Comparison of ENCODE assay signal across 10 mouse cellular contexts in genomic region chr12:111145269-111145668, GRCm38 (mm10). TPM values are rescaled to one million over a fixed set of nuclear protein-coding genes. Genes with fewer than 3 reads are reported as not detected.
DNase-seq lines count a peak whose midpoint lies in the region; ATAC-seq lines count a peak whose summit lies in the region.
"Had no signal": no experiment of that assay in that cellular context is flagged by ENCODE, and none has a peak within 500 bp of the region (broad histone marks: within the 10 kb centered on the region; RNA-seq: fewer than 3 reads in every experiment).

No protein-coding gene starts in this region.

- intact Hi-C loops in left cerebral cortex, postnatal 36 days (cut with DNase I) = no loop called here

- no peaks in the 10 kb centered on the region for H3K36me3 ChIP-seq in neural tube, embryonic 11.5 days (ENCODE audit: control insufficient read depth, insufficient read depth, low read length)
- no peaks in the 10 kb centered on the region for H3K36me3 ChIP-seq in hindbrain, embryonic 13.5 days
- no peaks in the 10 kb centered on the region for H3K36me3 ChIP-seq in intestine, embryonic 15.5 days

- H3K4me1 ChIP-seq in neural tube, embryonic 11.5 days (ENCODE audit: control insufficient read depth, insufficient read depth, low read length) = peaks cover 15% of the 10 kb centered on the region
- H3K4me1 ChIP-seq in hindbrain, embryonic 13.5 days (replicated peaks) = peaks cover 33% of the 10 kb centered on the region
- peaks cover 23% of the 10 kb centered on the region for H3K4me1 ChIP-seq in intestine, embryonic 15.5 days (replicated peaks)

- H3K27ac ChIP-seq in neural tube, embryonic 11.5 days (ENCODE audit: low read depth, low read length) = no peak overlapping the region
- H3K27ac ChIP-seq in hindbrain, embryonic 13.5 days = peak overlapping the region; percentile 50; the same call in 1 of the 2 replicates
- no peak overlapping the region for H3K27ac ChIP-seq in intestine, embryonic 15.5 days

- H3K4me3 ChIP-seq in neural tube, embryonic 11.5 days (ENCODE audit: low read depth, low read length) = no peak overlapping the region
- H3K4me3 ChIP-seq in hindbrain, embryonic 13.5 days = no peak overlapping the region
- H3K4me3 ChIP-seq in intestine, embryonic 15.5 days (replicated peaks) = no peak overlapping the region

- H3K27me3 ChIP-seq in neural tube, embryonic 11.5 days (ENCODE audit: control insufficient read depth, insufficient read depth, low read length) = no peaks in the 10 kb centered on the region
- 0 out of 2 replicates have a peak, but pooled peaks cover 2% of the 10 kb centered on the region for H3K27me3 ChIP-seq in hindbrain, embryonic 13.5 days
- no peaks in the 10 kb centered on the region for H3K27me3 ChIP-seq in intestine, embryonic 15.5 days (replicated peaks)
- H3K27me3 ChIP-seq: Patski had no signal

- WGBS in neural tube, embryonic 11.5 days = 51% methylated on average over 9 of the region's 9 CpGs
- 42% methylated on average over 9 of the region's 9 CpGs for WGBS in hindbrain, embryonic 13.5 days
- WGBS in intestine, embryonic 15.5 days = 35% methylated on average over 9 of the region's 9 CpGs

- H3K9ac ChIP-seq in neural tube, embryonic 11.5 days (ENCODE audit: low read length) = no peak overlapping the region
- H3K9ac ChIP-seq in hindbrain, embryonic 13.5 days = peak overlapping the region; percentile 56; the same call in 1 of the 2 replicates
- no peak overlapping the region for H3K9ac ChIP-seq in intestine, embryonic 15.5 days

- H3K9me3 ChIP-seq in neural tube, embryonic 11.5 days (ENCODE audit: control insufficient read depth, low read length) = no peaks in the 10 kb centered on the region
- no peaks in the 10 kb centered on the region for H3K9me3 ChIP-seq in hindbrain, embryonic 13.5 days
- no peaks in the 10 kb centered on the region for H3K9me3 ChIP-seq in intestine, embryonic 15.5 days

- H3K4me2 ChIP-seq in neural tube, embryonic 11.5 days (ENCODE audit: low read depth) = no peak overlapping the region
- no peak overlapping the region for H3K4me2 ChIP-seq in hindbrain, embryonic 13.5 days
- no peak overlapping the region for H3K4me2 ChIP-seq in intestine, embryonic 15.5 days (replicated peaks)

- no peak for ATAC-seq in neural tube, embryonic 11.5 days (ENCODE audit: insufficient read depth, low FRiP score, low TSS enrichment)
- ATAC-seq in hindbrain, embryonic 13.5 days (ENCODE audit: low FRiP score) = no peak
- no peak for ATAC-seq in megakaryocyte-erythroid progenitor cell, adult 5-6 weeks (replicated peaks; ENCODE audit: low FRiP score, low TSS enrichment, poor library complexity, severe bottlenecking)
- ATAC-seq in intestine, embryonic 15.5 days = no peak
- ATAC-seq: Patski had no signal

- peak; percentile 21 for DNase-seq in neural tube, embryonic 11.5 days (ENCODE audit: low spot score)
- no peak for DNase-seq in neural tube, embryonic 10.5 days (ENCODE audit: extremely low spot score, low spot score)
- peak; percentile 48 to 56 for DNase-seq in left cerebral cortex, postnatal 36 days (ENCODE audit: low spot score in 2 of 2)
- no peak for DNase-seq in gastrocnemius, postnatal 25 days
- DNase-seq: gastrocnemius, postnatal 14 days had no signal

RNA-seq across cellular contexts. Expression of gene Traf3, which starts 20.9 kb away (rescaled TPM):
- 15.4 and 16.2 TPM in 2 replicates for polyA plus RNA-seq in neural tube, embryonic 11.5 days (2014; fragmentation: Nextera tagmentation; extraction: Ambion mirVana)
- 15.6 and 17.0 TPM in 2 replicates for polyA plus RNA-seq in hindbrain, embryonic 13.5 days (2015; fragmentation: Nextera tagmentation; extraction: Ambion mirVana)
- total RNA-seq in left cerebral cortex, postnatal 36 days (2021) = 10 to 100 TPM; 51.6 to 55.4 TPM
- total RNA-seq in gastrocnemius, postnatal 25 days (2021) = 10 to 100 TPM; 16.3 to 16.7 TPM
- total RNA-seq in megakaryocyte-erythroid progenitor cell, adult 5-6 weeks (2014; fragmentation: Nextera tagmentation) = 11.1 and 15.1 TPM in 2 replicates
- 8.9 and 14.4 TPM in 2 replicates for total RNA-seq in megakaryocyte-erythroid progenitor cell, adult 5-6 weeks (2017)
- polyA plus RNA-seq in intestine, embryonic 15.5 days (2015; fragmentation: Nextera tagmentation; extraction: Ambion mirVana) = 6.9 and 7.8 TPM in 2 replicates

RNA-seq across cellular contexts. Expression of gene 4930595D18Rik, which starts 39.0 kb away (rescaled TPM):
- polyA plus RNA-seq in neural tube, embryonic 11.5 days (2014; fragmentation: Nextera tagmentation; extraction: Ambion mirVana) = not detected in 2 replicates
- 0.21 TPM in 1 of 2 replicates, not detected in the other for polyA plus RNA-seq in hindbrain, embryonic 13.5 days (2015; fragmentation: Nextera tagmentation; extraction: Ambion mirVana)
- not detected for total RNA-seq in left cerebral cortex, postnatal 36 days (2021)
- not detected for total RNA-seq in gastrocnemius, postnatal 25 days (2021)
- not detected in 2 replicates for total RNA-seq in megakaryocyte-erythroid progenitor cell, adult 5-6 weeks (2014; fragmentation: Nextera tagmentation)
- not detected in 2 replicates for total RNA-seq in megakaryocyte-erythroid progenitor cell, adult 5-6 weeks (2017)
- not detected in 2 replicates for polyA plus RNA-seq in intestine, embryonic 15.5 days (2015; fragmentation: Nextera tagmentation; extraction: Ambion mirVana)
- total RNA-seq: gastrocnemius, postnatal 14 days had no signal
- polyA plus RNA-seq: lung, embryonic 16.5 days; Patski had no signal

Comparison
In these comparisons a context has a peak if more than half of its experiments do, and no peak if none do; other contexts are left out.
1. DNase-seq: peak in neural tube, embryonic 11.5 days (single experiment) and left cerebral cortex, postnatal 36 days (2 of 2); none in neural tube, embryonic 10.5 days (single experiment) and gastrocnemius, postnatal 25 days (single experiment).